Mouse (Mus musculus) CH12F3 (cell line): ENCODE results near the gene Tbxas1.

Source experiments
- in situ Hi-C: fragments of 300-500 bp; cut with MboI; formaldehyde crosslinking; loops from 2 replicates; pipeline ENCODE4 v1.14.3; 2020; ENCODE audit warnings: low sequenced_read_pairs

Tbxas1 gene

DNA sequence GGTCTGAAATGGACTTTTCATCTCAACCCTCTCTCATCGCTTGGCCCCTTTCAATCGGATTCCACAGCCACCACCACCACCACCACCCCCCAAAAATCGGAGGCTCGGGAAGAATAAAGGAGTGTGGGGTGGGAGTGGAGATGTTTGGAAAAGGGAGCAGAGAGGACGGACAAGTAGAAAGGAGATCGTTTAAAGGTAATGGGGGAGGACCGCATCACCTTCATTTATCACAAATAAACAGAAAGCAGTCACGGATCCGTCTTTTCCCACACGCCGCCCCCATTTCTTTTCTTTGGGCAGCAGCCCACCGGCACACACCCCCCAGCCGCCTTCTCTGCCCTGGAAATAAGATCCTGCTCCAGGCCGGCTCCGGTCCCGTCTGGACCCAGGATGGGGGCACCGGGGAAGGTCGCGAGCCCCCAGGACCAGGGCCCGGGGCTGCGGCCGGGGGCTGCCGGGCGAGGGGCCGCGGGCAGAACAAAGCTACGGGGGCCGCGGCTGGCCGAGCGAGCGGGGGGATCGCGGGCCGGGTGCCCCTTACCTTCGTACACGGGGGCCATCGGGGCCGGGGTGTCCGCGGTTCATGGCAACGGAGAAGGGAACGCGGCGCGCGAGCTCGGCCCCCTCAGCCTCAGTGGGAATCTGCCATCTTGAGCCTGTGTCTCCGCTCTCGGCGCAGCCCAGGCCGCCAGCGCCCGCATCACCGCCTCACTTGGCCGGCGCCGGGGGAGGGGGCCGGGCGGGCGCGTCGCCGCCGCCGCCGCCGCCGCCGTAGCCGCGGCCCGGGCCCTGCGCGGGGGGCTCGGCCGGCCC, at the start of gene Tbxas1:
Gene Tbxas1 (plus strand): TSS at position 147 of the 813 bp plus-strand sequence.
- in situ Hi-C loops = no loop called here

GRCm38 (mm10) chr6:38825886-38826285, 49.3 kb upstream of the Tbxas1 start:
- in situ Hi-C loops = no loop called here

DNA sequence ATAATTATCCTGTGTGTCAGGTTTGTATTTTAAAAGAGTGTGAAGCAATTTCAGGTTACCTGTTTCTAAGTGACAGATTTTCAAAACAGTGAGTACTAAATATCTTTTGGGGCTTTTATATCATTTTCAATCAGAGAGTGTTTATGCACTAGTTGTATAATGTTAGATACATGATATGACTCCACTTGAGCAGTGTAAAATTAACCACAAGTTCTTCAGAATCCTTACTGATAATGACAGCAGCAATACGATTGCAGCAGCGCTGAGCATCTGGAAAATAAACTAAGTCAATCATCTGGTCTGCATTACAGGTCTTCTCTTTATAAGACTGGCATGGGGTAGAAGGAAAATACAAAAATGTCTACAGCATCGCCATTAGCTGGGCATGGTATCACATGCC, 48.3 kb upstream of the Tbxas1 start:
- in situ Hi-C loops = no loop called here

DNA sequence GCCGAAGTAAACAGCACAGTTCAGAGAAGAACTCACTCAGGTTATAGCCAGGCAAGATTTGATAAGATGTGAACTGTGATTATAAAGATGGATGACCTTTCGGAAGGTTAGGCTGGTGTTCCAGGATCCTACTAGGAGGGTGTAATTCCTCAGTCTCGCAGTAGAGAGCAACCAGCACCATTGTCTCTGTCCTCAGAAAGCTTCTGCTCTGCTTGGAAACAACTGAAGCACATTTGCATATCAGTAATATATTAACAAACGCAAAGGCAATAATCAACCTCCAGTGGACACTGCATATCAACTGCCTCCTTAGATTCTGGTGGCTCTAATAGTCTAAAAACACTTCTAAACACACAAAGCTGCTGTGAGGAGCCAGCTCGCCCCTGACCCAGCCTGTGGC, 47.8 kb upstream of the Tbxas1 start:
- in situ Hi-C loops = no loop called here

- in situ Hi-C loops = no loop called here
Measured at GRCm38 (mm10) chr6:38828211-38828610, 47.0 kb upstream of the Tbxas1 start.

- in situ Hi-C loops = no loop called here
Measured at GRCm38 (mm10) chr6:38829452-38829851, 45.8 kb upstream of the Tbxas1 start.

- in situ Hi-C loops = no loop called here
Measured at GRCm38 (mm10) chr6:38833721-38834120, 41.5 kb upstream of the Tbxas1 start.

GRCm38 (mm10) chr6:38834727-38835126, 40.5 kb upstream of the Tbxas1 start:
- in situ Hi-C loops = no loop called here

DNA sequence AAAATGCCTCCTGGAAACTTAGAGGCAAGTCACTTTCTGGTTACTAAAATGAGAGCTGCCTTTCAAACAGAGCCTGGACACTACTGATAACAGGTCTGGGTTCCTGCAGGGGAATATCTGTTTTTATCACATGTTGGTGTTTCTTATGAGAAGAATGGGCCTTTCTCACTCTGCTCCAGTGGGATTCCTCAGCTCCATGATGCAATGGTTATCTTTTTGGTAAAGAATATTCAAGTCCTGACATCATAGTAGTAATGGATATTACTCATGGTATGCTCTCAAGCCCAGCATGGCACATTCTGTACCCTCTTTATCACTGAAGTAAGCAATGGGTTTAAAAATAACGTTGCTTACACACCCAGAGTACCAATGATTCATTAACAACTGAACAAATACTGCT, 40.0 kb upstream of the Tbxas1 start:
- in situ Hi-C loops = no loop called here

DNA sequence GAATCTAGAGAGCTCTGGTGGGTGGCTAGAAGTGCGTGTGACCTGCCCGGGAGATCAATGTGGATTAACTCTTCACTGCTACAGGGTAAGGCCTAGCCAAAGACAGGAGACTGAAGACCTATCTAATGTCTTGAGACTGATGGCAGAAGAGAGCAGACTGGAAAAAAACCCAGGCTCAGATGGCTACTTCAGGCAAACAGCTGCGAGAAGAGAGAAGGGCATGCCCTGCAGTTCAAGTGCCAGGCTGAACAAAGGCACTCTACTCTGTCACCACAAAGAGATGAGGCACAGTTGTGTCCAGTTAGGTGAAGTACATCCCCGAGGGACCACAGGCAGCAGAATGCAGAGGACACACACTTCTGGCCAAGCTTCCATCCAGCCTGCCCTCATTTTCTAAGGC, 37.1 kb upstream of the Tbxas1 start:
- in situ Hi-C loops = no loop called here

DNA sequence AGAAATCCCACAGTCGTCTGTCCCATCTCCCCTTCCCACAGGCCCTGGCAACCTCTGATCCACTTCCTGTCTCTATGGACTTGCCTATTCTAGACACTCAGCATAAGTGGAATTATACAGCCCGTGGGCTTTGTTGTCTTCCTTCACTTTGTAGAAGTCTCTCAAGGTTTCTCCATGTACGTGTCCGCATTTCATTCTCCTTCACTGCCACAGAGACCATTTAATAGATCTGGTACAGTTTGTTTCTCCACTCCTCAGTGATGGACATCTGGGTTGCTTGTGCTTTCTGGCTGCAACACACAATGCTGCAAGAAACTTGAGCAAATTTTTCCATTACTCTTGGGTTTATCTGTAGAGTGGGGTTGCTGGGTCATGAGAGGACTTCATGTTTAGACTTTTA, 35.3 kb upstream of the Tbxas1 start:
- in situ Hi-C loops = no loop called here

GRCm38 (mm10) chr6:38840380-38840779, 34.8 kb upstream of the Tbxas1 start:
- in situ Hi-C loops = no loop called here

DNA sequence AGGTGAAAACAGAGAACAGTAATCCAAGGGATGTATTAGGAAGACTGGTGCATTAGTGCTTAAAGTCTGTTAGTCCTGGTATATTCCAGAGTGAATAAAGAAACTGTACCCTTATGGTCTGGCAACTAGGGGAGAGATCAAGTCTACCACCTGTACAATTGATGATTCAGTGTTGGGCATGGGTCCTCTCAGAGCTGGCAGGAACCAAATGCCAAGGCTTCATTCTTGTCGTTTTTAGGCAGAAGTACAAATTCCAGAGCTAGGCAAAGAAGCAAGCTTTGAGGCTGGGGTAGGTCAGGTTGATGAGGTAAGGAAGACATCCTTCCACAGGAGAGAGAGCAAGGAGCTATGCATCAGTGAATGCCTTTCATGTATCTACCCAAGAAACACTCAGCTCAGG, 34.4 kb upstream of the Tbxas1 start:
- in situ Hi-C loops = no loop called here

- in situ Hi-C loops = no loop called here
Measured at GRCm38 (mm10) chr6:38841551-38841950, 33.7 kb upstream of the Tbxas1 start.

GRCm38 (mm10) chr6:38845117-38845516, 30.1 kb upstream of the Tbxas1 start:
- in situ Hi-C loops = no loop called here

GRCm38 (mm10) chr6:38845876-38846275, 29.3 kb upstream of the Tbxas1 start:
- in situ Hi-C loops = no loop called here

DNA sequence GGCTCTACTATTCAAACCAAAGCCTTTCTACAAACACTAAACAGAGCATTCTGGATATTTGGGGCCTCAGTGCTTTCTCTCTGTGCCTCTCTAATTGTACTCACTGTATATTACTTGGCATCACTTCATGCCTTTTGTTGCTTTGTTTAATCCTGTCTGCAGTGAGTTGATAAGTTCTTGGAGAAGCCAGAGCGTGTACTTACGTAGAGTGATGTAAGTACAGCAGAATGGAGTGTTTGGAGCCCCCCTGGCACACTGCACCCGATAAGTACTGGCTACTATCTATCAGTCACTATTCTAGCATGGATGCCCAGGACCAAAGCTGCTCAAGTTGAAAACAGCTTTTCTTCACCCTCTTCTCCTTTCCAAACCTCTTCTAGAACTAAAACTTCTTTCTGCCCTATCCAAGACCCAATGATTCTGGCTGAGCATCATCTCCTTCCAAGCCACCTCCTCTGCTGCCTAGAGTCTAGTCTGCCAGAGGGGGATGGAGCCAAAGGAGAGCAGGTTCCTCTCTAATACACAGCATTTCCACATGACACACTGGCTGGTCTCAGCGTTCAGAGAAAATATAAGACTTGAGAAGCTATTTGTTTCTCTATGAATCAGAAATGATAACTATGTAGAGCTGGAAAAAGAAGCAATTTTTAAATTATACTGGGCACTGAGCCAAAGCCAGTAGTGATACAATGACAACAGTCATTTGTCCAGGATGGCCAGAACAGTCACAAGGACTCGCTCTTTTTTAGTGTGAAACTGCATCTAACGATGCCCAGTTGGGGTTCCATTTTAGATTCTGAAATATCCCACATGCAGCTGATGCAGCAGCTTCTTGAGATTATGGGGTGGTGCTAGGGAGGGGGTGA, 28.6 kb upstream of the Tbxas1 start:
- in situ Hi-C loops = no loop called here

DNA sequence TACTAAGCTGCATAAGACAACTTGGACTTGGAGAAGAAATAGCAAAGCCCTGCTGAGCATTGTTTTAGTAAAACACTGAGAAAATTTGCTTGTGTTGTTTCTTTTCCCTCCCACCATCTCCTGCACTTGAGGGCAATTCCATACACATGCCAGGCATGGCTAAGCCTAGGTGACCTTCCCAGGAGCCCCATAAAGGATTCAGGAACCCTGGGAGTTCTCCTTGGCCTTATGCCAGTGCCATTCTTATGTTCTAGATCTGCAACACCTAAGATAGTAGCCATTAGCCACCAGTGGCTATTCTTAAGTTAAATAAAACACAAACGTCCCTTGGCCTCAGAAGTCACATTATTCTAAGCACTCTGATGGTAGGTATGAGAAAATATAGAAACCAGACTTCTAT, 27.8 kb upstream of the Tbxas1 start:
- in situ Hi-C loops = no loop called here

DNA sequence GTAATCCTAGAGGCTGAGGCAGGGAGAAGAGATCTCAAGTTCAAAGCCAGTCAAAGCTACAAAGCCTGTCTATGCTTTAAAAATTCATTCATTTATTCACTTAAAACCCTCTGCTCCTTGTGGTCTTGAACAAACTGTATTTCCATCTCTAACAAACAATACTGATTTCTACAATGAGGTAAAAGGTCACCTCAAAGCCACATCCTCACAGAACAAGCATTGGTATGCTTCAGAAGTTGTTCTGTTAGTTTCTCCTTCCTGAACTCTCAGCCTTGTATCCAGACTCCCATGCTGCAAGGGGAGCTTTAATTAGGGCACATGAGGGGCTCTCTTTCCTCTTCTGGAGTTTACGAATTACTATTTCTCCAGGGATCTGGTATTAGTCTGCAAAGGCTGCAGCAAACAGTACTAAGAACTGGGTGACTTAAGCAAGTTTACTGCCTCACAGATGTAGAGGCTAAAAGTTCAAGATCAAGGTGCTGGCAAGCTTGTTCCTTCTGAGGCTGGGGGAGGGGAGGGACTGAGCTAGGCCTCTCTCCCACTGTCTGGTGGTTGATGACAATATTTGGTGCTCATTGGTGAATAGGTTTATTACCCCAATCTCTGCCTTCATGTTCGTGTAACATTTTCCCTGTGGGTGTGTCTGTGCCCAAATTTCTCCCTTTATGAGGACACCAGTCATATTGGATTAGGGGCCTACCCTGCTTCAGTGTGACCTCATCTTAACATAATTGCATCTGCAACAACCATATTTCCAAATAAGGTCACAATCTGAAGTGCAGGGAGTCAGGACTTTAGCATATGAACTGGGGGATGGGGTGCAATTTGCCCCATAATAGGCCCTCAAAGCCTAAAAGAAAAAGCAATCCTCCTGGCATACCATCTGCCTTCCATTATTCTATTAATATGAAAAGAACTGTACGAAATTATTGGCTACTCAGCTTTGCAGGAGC, 27.0 kb upstream of the Tbxas1 start:
- in situ Hi-C loops = no loop called here

GRCm38 (mm10) chr6:38850715-38851259, 24.4 kb upstream of the Tbxas1 start:
- in situ Hi-C loops = no loop called here

DNA sequence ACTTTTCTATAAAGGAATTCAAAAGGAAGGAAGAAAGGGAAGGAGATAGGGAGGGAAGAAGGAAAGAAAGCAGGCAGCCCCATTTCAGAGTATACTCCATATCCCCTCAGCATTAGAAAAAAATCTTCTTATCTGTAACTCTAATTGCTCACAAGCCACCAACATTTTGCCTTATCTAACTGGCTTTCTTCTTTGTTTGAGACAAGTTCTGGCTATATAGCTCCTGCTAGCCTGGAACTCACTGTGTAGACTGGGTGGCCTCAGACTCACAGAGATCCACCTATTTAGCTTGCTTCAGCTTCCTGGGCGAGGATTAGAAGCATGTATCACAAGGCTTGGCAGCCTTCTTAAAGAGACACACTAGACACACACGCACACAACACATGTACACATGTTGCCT, 23.5 kb upstream of the Tbxas1 start:
- in situ Hi-C loops = no loop called here
